Mouse (Mus musculus) frontal cortex, postnatal 36 days (tissue): ENCODE data around the gene Gm44596.
A peak's percentile ranks its signal among the peaks of the same experiment; 100 is the strongest.
"Not testable (repeated sequence)": the region's sequence is repeated elsewhere in the genome, so short reads cannot be mapped to it uniquely, and the experiment has no call there.

Experiments used
- DNase-seq, 2 experiments: peaks; one replicate each; pipeline ENCODE4 v3.0.0; 2022; ENCODE audit warnings: low spot score in 2 of 2

The Gm44596 gene

DNA sequence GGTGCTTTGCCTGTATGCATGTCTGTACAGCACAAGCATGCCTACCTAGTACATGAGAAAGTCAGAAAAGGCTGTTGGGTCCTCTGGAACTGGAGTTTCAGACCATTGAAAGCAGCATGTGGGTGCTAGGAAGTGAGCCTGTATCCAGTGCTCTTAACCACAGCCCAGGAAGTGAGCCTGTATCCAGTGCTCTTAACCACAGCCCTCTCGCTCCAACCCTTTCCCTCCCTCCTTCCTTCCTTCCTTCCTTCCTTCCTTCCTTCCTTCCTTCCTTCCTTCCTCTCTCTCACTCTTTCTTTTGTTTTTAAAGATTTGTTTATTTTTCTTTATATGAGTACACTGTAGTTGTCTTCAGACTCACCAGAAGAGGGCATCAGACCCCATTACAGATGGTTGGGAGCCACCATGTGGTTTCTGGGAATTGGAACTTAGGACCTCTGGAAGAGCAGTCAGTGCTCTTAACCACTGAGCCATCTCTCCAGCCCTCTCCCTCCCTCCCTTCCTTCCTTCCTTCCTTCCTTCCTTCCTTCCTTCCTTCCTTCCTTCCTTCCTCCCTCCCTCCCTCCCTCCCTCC lies 5.4 kb downstream of the Gm44596 start:
- DNase-seq = not testable (repeated sequence)

DNA sequence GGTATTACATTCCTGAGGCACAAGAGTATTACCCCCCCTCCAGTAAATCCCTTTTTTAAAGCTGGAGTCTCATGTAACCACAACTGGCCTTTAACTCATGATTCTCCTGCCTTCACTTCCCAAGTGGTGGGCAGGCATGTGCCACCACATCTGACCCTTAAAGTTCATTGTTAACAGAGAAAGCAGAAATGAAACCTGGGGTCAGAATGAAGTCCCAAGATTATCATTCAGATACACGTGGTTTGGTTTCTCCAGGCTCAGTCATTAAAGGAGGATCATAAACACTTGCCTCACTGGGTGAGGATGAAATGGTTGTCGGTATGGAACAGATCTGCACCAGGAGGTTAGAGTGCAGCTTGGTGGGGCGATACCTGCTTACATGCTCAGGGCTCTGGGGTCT lies 6.0 kb downstream of the Gm44596 start:
- DNase-seq = no peak

DNA sequence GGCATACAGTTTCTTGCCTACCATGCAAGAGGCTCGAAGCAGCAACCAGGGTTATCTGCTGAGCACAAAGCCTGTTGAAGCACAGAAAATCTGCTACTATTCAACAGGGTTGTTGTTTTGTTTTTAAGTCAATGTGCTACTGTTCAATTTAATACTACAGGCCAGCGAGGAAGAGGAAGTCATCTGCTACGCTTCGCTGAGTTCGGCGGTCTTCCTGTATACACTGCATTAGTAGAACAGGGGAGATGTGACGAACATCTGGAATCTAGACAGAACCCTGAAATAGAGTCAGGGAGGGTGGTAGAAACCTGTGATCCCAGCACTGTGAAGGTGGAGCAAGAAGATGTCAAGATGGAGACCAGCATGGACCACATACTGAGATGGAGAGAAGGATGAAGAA lies 8.4 kb downstream of the Gm44596 start:
- no peak for DNase-seq

DNA sequence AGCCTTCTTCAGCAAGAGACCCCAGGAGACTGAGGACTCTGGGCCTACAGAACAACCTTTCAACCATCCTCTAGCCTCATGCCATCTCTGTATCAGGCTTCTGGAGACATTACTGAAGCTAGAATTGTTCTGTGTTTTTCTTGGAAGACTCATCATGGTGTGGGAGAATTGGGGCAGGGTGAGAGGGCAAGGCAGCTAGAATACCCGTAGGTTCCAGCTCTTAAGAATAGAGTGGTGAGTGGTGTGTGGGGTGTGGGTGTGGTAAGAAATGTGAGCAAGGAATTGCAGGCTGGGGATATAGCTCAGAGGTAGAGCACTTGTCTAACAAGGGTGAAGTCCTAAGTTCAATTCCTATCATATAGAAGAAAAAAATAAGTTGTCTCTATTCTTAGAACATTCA lies 9.7 kb downstream of the Gm44596 start:
- DNase-seq = no peak

DNA sequence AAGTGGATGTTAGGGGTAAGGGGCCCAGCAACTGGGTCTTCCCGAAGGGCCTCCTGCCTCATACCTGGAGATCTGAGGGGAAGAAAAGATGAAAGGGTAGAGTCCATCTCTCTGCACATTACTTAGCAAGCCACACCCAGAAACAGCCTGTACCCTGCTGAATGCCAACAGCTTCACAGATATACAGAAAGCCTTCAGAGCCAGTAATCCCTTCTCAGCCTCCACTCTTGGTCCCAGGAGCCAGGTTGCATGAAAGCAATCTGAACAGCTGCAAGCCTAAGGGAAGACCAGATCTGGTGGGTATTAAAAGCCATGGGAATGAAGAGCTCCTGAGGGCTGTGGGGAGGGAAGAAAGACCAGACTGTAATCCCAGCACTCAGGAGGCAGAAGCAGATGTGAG lies 13.9 kb downstream of the Gm44596 start:
- no peak for DNase-seq

DNA sequence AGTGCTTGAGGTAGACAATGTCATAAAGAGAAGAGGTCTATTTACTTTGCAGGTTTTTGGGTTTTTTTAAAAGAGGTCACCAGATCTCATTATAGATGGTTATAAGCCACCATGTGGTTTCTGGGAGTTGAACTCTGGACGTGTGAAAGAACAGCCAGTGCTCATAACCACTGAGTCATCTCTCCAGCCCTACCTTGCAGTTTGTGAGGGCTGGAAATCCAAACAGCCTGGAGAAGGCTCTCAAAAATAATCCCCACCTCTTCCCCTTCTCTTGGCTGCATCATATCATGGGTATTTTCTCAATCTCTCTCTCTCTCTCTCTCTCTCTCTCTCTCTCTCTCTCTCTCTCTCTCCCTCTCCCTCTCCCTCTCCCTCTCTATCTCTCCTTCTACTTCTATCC lies 15.4 kb downstream of the Gm44596 start:
- DNase-seq = no peak

DNA sequence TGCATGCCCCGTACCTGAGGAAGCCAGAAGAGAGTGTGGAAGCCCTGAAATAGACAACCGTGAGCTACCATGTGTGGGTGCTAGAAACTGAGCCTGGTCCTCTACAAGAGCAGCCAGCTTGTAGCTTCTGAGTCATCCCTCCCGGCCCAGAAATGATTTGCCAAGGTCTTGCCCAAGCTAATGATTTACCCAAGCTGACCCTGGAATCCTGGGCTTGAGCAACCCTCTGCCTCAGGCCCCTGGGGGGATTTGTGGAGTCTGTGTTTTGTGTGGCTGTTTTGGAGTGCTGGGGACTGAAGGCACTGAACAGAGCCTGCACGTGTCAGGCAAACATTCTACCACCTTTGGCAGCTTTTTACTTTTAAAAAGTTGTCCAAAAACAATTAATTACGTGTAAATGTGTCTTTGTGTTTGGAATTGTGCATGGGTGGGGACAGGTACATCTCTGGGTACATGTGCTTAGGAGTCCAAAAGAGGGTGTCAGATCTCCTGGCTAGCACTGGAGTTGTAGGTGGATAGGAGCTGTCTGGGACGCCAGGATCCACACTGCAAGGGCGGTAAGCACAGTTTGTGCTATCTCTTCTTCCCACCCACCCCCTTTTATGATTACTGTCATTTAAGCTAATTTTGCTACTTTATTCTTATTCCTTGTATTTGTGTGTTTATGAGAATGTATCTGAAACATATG lies 22.4 kb downstream of the Gm44596 start:
- DNase-seq = no peak

DNA sequence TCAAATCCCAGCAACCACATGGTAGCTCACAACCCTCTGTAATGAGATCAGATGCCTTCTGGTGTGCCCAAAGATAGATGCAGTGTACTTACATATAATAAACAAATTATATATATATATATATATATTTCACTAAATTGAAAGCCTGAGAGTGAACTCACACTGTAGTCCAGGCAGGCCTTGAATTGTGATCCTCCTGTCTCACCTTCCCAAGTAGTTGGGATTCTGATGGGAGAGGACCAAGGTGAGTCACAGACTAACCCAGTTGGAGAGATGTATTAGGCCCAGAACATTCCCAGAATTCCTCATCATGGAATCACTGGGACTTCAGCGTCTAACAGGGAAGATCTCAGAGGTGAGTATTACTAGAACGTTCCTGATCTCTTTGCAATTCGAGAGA lies 23.7 kb downstream of the Gm44596 start, which contains the start of gene Nrip2:
TSS of gene Nrip2 (plus strand) at position 301 of the 400 bp plus-strand sequence.
- DNase-seq = no peak

DNA sequence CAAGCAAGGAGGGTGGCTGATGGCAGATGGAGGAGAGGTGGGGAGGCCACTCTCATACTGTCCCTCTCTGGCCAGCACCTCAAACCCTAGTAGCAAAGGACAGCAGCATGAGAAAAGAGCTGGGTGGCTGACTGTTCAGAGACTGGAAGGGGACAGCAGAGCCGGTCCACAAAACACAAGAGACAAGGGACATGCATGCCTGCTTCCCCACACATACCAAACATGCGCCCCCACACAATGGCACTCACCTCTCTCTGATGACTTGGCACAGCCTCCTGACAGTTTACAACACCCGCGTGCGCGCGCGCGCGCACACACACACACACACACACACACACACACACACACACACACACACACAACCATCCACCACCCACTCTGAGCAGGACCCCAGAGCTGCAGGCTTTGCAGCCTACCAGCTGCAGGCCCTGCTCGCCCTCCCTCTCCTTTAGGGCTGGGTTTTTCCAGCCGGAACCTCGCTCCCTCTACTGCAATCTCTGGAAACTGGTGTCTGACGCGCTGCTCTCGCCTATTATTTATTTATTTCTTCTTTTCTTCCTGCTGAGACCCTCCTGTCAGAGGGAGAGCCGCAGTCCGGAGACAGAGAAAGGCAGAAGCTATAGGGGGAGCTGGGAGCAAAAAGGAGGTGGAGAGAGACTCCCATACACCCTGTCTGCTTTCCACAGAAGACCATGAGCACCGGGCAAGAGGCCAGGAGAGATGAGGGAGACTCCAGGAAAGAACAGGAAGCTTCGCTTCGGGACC lies 24.3 kb downstream of the Gm44596 start:
- DNase-seq = peak; percentile 36 to 48

DNA sequence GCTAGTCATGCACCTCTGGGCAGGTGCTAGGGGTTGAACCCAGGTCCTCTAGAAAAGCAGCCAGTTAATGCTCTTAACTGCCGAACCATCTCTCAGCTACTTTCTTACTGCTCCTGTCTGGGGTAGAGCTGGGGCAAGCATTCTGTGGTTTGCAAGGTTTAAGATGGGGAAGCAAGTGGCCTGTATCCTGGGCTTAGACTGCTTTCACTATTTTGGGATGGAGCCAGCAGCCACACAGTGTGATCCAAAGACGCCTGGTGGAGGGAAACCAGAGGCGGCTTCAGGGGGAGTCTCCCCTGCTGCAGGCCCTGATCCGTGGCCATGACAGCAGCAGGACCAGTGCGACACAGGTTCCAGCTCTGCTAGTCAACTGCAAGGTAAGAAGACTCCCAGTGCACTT lies 29.4 kb downstream of the Gm44596 start:
- DNase-seq = no peak

DNA sequence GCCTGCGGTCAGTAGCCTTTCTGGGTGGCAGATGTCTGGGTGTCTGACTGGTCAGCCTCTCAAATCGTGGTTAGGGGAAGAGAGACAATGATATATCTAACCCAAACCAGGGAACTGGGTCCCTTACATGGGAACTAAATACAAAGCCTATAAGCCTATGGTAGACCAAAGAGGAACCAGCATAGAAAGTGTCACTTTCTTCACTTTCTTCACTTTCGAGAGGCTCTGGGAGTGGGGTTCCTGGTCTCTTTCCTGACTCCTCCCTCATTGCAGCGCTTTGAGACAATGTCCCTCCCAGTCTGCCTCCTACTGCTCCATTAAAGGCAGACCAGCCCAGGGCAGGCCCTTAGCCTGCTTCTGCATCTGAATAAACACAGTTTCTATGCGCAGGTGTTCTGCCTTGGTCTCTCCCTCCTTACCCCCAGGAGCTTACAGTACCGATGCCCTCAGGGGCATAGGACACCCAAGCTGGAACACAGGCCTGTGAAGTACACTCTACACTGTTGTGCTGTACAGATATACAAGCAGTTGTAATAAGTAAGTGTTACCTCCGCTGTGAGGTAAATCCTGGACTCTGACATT lies 33.3 kb downstream of the Gm44596 start:
- no peak for DNase-seq

DNA sequence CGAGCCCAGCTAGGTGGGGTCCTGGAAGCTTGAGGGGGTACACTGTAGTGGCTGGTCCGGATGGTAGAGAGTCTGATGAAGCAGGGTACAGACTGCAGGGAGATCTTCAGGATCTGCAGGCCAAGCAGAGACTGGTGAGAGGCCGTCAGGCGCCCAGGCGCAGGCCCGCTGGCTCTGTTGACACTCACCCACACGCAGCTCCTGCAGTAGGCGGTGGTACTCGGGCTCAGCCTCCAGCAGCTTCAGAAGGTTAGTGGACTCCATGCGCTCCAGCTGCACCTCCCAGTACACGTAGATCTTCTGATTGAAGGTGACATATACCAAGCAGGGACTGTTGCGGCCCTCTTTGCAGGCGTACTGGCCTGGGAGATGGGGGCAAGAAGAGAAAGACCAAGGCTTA lies 35.0 kb downstream of the Gm44596 start:
- no peak for DNase-seq

DNA sequence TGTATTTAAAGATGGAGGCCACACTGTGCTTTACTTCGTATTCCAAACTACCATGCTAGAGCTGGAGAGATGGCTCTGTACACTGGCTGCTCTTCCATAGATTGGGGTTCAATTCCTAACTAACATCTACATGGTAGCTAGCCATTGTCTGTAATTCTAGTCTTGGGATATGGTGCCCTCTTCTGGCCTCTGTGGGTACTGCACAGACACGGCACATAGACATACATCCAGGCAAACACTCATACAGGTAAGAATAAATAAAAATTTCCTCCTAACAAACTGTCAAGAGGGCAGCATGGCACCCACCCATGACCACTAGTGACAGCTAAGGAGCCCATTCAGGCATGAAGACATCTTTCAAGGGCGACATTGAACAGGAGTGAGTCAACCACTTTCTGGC lies 35.8 kb downstream of the Gm44596 start:
- DNase-seq = peak; percentile 89 to 90

DNA sequence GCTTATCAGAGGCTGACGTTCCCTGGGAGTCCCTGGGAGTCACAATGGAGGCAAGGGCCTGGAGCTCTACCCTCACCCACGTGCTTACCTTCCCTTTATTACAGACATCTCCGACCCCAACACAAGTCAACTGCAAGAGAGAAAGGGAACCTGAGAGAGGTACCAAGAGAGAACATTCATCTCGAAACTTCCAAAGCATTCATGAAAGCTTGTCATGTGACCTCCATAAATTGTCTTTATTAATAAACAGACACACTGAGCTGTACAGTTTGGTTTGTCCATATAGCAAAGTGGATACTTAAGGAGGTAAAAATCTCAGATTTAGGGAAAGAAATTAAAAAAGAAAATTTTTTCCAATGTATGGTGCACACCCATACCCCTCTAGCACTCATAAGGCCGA lies 40.9 kb downstream of the Gm44596 start:
- DNase-seq = no peak

DNA sequence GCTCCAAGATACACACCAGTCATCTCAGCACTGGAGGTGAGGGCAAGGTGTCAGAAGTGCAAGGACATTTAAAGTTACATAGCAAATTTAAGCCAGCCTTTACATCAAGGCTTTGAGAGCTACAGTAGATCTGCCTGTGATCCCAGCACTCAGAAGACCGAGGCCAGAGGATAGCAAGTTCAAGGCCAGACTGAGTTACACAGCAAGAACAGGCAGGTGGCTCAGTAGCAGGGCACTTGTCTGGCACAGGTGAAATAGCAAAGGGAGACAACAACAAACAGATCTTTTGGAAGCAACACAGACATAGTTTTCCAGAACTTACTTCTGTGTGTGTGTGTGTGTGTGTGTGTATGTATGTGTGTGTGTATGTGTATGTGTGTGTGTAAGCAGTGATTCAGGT lies 42.8 kb downstream of the Gm44596 start:
- no peak for DNase-seq

DNA sequence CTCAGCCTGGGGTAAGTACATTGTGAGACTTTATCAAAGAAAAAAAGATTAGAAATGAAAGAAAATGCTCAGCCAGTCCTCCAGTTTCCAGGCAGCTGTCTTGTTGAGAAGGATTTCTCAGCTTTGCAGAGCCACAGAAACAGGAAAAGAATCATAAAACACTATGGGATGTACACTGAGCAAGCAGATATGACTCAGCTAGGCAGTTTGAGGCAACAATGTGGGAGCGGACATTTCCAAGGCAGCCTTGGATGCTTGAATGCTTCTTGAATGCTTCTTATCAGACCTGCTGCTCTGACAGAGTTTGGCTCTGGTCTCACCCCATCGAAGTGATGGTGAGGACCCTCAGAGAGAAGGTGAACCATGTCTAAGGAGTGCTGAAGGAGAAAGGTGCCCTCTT lies 45.7 kb downstream of the Gm44596 start:
- DNase-seq = peak in 1 of 2 experiments; percentile 58

DNA sequence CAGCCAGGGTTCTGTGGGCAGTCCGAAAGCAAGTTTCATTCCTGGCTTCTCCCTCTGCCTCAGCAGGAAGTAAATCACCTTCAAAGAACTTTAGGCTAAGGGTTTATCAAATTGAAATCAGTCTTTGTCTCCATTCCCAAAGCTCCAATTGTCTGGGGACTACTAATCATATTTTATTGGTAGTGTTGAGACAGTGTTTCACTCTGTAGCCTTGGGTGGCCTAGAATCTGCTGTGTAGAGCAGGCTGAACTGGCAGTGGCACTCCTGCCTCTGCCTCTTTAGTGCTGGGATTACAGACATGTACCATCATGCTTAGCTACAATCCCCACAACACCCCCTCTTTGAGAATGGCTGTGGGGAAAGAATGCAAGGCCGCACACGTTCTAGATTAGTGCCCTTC lies 46.2 kb downstream of the Gm44596 start:
- DNase-seq = no peak

DNA sequence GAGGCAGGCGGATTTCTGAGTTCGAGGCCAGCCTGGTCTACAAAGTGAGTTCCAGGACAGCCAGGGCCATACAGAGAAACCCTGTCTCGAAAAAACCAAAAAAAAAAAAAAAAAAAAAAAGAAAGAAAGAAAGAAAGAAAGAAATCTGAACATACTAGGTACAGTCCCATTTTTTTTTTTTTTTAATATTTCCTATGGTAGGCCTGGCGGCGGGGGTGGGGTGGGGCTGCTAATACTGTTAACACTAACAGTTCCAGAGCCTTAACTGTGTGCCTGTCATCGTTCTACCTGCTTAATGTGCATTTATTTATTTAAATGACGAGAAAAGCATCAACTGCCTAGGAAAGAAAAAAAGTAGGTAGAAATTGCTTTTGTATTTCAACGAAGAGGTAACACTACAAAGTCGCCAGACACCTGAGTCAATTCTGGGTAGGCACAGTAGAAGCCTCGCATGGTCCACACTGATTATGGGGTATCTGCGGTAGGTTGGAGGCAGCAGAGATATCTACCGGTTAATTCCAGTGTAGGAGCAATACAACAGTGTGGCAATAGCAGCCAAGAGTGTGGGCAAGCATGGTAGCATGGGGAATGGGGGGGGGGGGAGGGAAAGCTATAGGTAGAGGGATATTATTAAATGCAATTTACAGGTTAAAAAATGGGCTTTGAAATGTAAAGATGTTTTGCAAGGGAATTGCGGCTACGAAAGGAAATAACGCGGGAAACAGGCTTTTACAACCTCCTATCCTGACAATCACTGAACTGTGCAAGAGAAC lies 48.4 kb downstream of the Gm44596 start:
- peak in 1 of 2 experiments; percentile 27 for DNase-seq

DNA sequence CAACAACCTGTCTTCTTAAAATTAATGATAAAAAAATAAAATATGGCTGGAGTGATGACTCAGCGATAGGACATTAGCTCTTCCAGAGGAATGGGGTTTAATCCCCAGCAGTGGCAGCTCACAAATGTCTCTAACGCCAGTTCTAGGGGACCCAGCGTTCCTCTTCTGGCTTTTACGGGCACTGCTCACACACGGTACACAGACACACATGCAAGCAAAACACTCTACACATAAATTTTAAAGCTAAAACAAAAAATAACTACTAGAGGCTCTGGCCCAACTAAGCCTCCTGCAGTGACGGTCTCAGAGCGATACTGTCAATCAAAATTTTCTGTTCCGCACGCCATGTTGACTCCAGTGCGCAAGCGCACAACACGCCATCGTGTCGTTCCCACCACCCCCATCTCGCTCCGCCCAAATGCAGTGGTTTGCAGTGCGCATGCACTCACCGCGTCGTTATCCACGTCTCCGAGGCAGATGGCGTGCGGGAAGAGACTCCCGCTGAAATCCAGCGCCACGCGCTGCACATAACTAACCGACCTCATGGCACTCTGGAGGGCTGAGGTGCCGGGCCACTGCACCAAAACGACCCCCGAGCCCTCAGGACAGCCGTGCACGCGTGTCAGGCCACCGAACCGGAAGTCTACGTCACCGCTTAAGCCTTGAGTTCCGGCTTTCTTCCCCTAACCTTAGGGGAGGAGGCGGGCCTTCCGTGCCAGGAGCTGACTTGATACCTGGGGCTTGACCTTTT lies 49.1 kb downstream of the Gm44596 start, which contains the start of gene Itfg2:
TSS of gene Itfg2 (minus strand) at position 663 of the 751 bp plus-strand sequence.
- peak; percentile 97 to 98 for DNase-seq

DNA sequence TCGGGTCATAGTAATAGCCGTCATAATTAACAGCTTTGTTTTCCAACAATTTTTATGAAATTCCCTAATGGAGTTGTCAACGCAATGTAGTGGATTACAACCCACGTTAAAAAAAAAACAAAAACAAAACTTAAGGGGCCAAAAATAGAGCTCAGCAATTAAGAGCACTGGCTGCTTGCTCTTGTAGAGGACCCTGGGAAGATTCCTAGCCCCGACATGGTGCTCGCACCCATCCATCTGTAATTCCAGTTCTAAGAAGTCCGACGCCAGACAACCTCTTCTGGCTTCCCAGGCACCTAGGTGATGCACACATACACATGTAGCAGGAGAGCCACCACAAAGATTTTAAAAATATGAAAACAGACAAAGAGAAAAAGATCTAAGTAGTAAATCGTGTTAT lies 49.7 kb downstream of the Gm44596 start:
- no peak for DNase-seq

DNA sequence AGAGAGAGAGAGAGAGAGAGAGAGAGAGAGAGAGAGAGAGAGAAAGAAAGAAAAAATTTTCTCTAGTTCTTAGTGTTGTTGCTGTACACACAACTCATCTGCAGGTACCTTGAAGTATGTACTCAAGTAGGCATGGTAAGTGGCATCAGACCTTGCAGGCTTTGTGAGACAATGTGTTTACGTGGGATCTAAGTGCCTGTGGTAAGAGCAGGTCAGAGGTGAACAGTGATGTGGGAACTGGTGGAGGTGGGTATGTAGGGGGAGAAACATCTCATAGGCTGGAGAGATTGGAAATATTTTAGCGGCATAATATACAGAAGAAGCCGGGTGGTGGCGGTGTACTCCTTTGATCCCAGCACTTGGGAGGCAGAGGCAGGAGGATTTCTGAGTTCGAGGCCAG lies 52.3 kb downstream of the Gm44596 start:
- DNase-seq = no peak
